Mouse (Mus musculus) kidney, postnatal 14 days (tissue): ENCODE results near the gene Psmb5.
A peak's percentile ranks its signal among the peaks of the same experiment; 100 is the strongest.
"Not testable (repeated sequence)": the region's sequence is repeated elsewhere in the genome, so short reads cannot be mapped to it uniquely, and the experiment has no call there.

Source experiments
- DNase-seq: peaks from one replicate; pipeline ENCODE4 v3.0.0; 2022; ENCODE audit warnings: mixed read lengths

The Psmb5 gene

GRCm38 (mm10) chr14:54630583-54631239 lies 12.9 kb upstream of the Psmb5 start:
- no peak for DNase-seq

- no peak for DNase-seq
Observed at GRCm38 (mm10) chr14:54629797-54630196, 12.0 kb upstream of the Psmb5 start.

- DNase-seq, result no peak
Observed at GRCm38 (mm10) chr14:54628103-54628502, 10.3 kb upstream of the Psmb5 start.

- no peak for DNase-seq
Observed at GRCm38 (mm10) chr14:54624976-54625375, 7.2 kb upstream of the Psmb5 start.

GRCm38 (mm10) chr14:54623334-54623733 lies 5.5 kb upstream of the Psmb5 start:
- DNase-seq, result no peak

GRCm38 (mm10) chr14:54621133-54621532 lies 3.3 kb upstream of the Psmb5 start, which contains the start of gene Psmb11:
Gene Psmb11 (plus strand): TSS chr14:54621433.
- DNase-seq, result no peak

- no peak for DNase-seq
Observed at GRCm38 (mm10) chr14:54617152-54617896, 498 bp downstream of the Psmb5 start.

GRCm38 (mm10) chr14:54616226-54616825 lies 1.5 kb downstream of the Psmb5 start:
- no peak for DNase-seq

GRCm38 (mm10) chr14:54614130-54614529 lies 3.7 kb downstream of the Psmb5 start:
- DNase-seq, result not testable (repeated sequence)

- no peak for DNase-seq
Observed at GRCm38 (mm10) chr14:54610648-54611047, 7.2 kb downstream of the Psmb5 start.

- no peak for DNase-seq
Observed at GRCm38 (mm10) chr14:54609962-54610361, 7.9 kb downstream of the Psmb5 start.

- no peak for DNase-seq
Observed at GRCm38 (mm10) chr14:54609245-54609644, 8.6 kb downstream of the Psmb5 start.

- no peak for DNase-seq
Observed at GRCm38 (mm10) chr14:54607226-54607625, 10.6 kb downstream of the Psmb5 start.

GRCm38 (mm10) chr14:54605752-54606321 lies 12.0 kb downstream of the Psmb5 start, which contains the start of gene 4931414P19Rik:
Gene 4931414P19Rik (minus strand): TSS chr14:54605993.
- DNase-seq, result peak; percentile 90

- no peak for DNase-seq
Observed at GRCm38 (mm10) chr14:54603686-54604085, 14.1 kb downstream of the Psmb5 start.

GRCm38 (mm10) chr14:54603038-54603654 lies 14.7 kb downstream of the Psmb5 start:
- peak; percentile 97 for DNase-seq

GRCm38 (mm10) chr14:54602613-54603012 lies 15.2 kb downstream of the Psmb5 start:
- DNase-seq, result peak; percentile 14

- DNase-seq, result no peak
Observed at GRCm38 (mm10) chr14:54601601-54602000, 16.2 kb downstream of the Psmb5 start.

GRCm38 (mm10) chr14:54597084-54597483 lies 20.7 kb downstream of the Psmb5 start:
- DNase-seq, result no peak

- no peak for DNase-seq
Observed at GRCm38 (mm10) chr14:54594631-54595414, 23.0 kb downstream of the Psmb5 start.

GRCm38 (mm10) chr14:54594055-54594454 lies 23.8 kb downstream of the Psmb5 start:
- DNase-seq, result no peak

GRCm38 (mm10) chr14:54592319-54592934 lies 25.4 kb downstream of the Psmb5 start:
- DNase-seq, result peak; percentile 58
